Mouse (Mus musculus) gastrocnemius, postnatal 4 days (tissue): ENCODE data around the gene Mlxipl. TPM values are rescaled to one million over a fixed set of nuclear protein-coding genes. Genes with fewer than 3 reads are reported as not detected.

Experiments used
- DNase-seq, 2 experiments: peaks; one replicate each; pipeline ENCODE4 v3.0.0; 2021 to 2022; ENCODE audit warnings: low spot score in 2 of 2, mixed read lengths in 2 of 2
- total RNA-seq, 2 experiments: library from RNA; stranded (reverse); gene quantifications; 2 replicates each; pipeline ENCODE4 v1.2.3; 2021

The Mlxipl gene
- total RNA-seq, 2 experiments from 2014 or later, result 13.8 to 24.6 TPM

- DNase-seq, result no peak
These were observed 50.2 kb downstream of the Mlxipl start for GRCm38 (mm10) chr5:135139881-135140280.

GRCm38 (mm10) chr5:135144469-135144868 lies 54.8 kb downstream of the Mlxipl start:
- DNase-seq, result no peak

GRCm38 (mm10) chr5:135145532-135145931 lies 55.8 kb downstream of the Mlxipl start:
- no peak for DNase-seq

GRCm38 (mm10) chr5:135145955-135146354 lies 56.3 kb downstream of the Mlxipl start:
- DNase-seq, result no peak

- no peak for DNase-seq
These were observed 59.0 kb downstream of the Mlxipl start for GRCm38 (mm10) chr5:135148715-135149052.

- DNase-seq, result peak; percentile 96 to 99
These were observed 59.5 kb downstream of the Mlxipl start, which contains the start of gene Tbl2 for GRCm38 (mm10) chr5:135149053-135149819. Tbl2 (plus strand) TSS chr5:135149657.

- DNase-seq, result no peak
These were observed 60.1 kb downstream of the Mlxipl start for GRCm38 (mm10) chr5:135149820-135150178.

- no peak for DNase-seq
These were observed 66.8 kb downstream of the Mlxipl start for GRCm38 (mm10) chr5:135156496-135156895.

GRCm38 (mm10) chr5:135161221-135161620 lies 71.5 kb downstream of the Mlxipl start:
- peak in 1 of 2 experiments; percentile 27 for DNase-seq

GRCm38 (mm10) chr5:135161650-135162049 lies 72.0 kb downstream of the Mlxipl start:
- no peak for DNase-seq

GRCm38 (mm10) chr5:135162361-135162760 lies 72.7 kb downstream of the Mlxipl start:
- no peak for DNase-seq

GRCm38 (mm10) chr5:135162821-135163220 lies 73.1 kb downstream of the Mlxipl start:
- DNase-seq, result no peak

GRCm38 (mm10) chr5:135166909-135167308 lies 77.2 kb downstream of the Mlxipl start:
- DNase-seq, result no peak

- no peak for DNase-seq
These were observed 77.8 kb downstream of the Mlxipl start for GRCm38 (mm10) chr5:135167469-135167868.

- peak; percentile 90 to 96 for DNase-seq
These were observed 78.7 kb downstream of the Mlxipl start, which contains the start of gene Bcl7b for GRCm38 (mm10) chr5:135168063-135169062. Bcl7b (plus strand) TSS chr5:135168283.

- no peak for DNase-seq
These were observed 79.8 kb downstream of the Mlxipl start for GRCm38 (mm10) chr5:135169479-135169878.

- DNase-seq, result no peak
These were observed 82.1 kb downstream of the Mlxipl start for GRCm38 (mm10) chr5:135171688-135172220.

- DNase-seq, result no peak
These were observed 83.3 kb downstream of the Mlxipl start for GRCm38 (mm10) chr5:135172986-135173385.

- no peak for DNase-seq
These were observed 85.4 kb downstream of the Mlxipl start for GRCm38 (mm10) chr5:135175086-135175485.

- DNase-seq, result no peak
These were observed 88.8 kb downstream of the Mlxipl start for GRCm38 (mm10) chr5:135178523-135178922.

GRCm38 (mm10) chr5:135178996-135179395 lies 89.3 kb downstream of the Mlxipl start:
- DNase-seq, result no peak

- no peak for DNase-seq
These were observed 89.9 kb downstream of the Mlxipl start for GRCm38 (mm10) chr5:135179616-135180015.
